Mouse (Mus musculus): ENCODE data around the gene Prom1.

DNA sequence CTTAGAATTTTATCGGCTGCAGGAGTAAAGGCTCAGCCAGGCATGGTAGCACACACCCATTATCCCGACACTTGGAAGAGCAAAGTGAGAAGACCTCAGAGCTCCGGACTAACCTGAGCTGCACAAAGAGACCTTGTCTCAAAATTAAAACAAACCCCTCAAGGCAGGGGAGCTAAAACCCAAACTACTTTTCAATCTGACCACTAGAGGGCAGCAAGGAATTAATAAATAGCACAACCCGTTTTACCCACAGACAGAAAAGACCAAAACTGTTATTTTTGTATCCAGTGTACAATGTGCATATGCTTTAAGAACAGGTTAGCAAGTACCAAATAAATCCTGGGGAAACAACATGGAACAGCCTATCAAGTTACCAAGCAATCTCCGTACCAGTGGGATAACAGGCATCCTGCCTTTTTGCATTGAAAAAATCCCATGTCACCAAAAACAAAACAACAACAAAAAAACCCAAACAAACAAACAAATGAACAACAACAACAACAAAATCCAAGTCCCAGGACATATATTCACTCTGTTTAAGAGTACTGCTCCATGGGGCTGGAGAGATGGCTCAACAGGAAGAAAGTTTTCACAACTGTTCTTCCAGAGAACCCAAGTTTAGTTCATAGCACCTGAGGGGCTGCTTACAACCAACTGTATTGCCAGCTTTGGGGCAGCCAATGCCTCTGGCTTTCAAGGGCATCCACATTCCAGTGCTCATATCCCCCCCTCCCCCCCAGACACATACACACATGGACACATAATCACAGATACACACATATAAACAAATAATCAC lies 53.1 kb downstream of the Prom1 start:
- TF ChIP-seq CTCF (IDR thresholded peaks at IDR 0.05; ENCODE audit: extremely low read depth, insufficient read length, insufficient replicate concordance, low read depth, low read length) (no peak; the same call in 1 of the 2 replicates), POLR2A (IDR thresholded peaks at IDR 0.05; ENCODE audit: low read depth, low read length) (no peak)
